Mouse (Mus musculus): ENCODE measurements around the gene Nub1.

DNA sequence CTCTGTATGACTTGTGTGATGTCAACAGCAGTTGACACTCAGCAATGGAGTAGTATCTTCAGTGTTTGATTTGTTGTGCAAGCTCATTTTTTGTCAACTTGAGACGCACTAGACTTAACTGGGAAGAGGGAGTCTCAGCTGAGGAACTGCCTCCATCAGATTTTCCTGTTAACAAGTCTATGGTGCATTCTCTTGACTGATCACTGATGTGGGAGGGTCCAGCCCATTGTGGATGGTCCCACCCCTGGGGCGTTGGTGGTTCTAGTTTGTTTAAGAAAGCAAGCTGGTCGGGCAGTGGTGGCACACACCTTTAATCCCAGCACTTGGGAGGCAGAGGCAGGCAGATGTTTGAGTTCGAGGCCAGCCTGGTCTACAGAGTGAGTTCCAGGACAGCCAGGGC is 36.1 kb upstream of the Nub1 start:
- no peak for TF ChIP-seq POLR2A (IDR thresholded peaks at IDR 0.05; ENCODE audit: low read depth, low read length)
- TF ChIP-seq CTCF (IDR thresholded peaks at IDR 0.05; ENCODE audit: extremely low read depth, insufficient read depth, insufficient read length, insufficient replicate concordance): no peak

Measured in spleen, adult 2 months (tissue).